Mouse (Mus musculus): ENCODE measurements at regions not wholly inside any gene's neighbourhood (a gene's known extent, or its start where the extent isn't known, plus 50 kb on each side); places are given as distances from the start of the nearest gene placed in this dataset.

- no peak for TF ChIP-seq POLR2A (IDR thresholded peaks at IDR 0.05; ENCODE audit: extremely low read depth, insufficient read depth, low read length)
- TF ChIP-seq CTCF (IDR thresholded peaks at IDR 0.05; ENCODE audit: extremely low read depth, insufficient read depth, low read length) = no peak
Measured at GRCm38 (mm10) chr14:76671023-76671422, 114.3 kb upstream of the Serp2 start.
